Mouse (Mus musculus): ENCODE data around the gene Tomm20. TPM values are rescaled to one million over a fixed set of nuclear protein-coding genes. Genes with fewer than 3 reads are reported as not detected.

The Tomm20 gene
- polyA plus RNA-seq, 1 experiment from 2014 or later, result 238 TPM

DNA sequence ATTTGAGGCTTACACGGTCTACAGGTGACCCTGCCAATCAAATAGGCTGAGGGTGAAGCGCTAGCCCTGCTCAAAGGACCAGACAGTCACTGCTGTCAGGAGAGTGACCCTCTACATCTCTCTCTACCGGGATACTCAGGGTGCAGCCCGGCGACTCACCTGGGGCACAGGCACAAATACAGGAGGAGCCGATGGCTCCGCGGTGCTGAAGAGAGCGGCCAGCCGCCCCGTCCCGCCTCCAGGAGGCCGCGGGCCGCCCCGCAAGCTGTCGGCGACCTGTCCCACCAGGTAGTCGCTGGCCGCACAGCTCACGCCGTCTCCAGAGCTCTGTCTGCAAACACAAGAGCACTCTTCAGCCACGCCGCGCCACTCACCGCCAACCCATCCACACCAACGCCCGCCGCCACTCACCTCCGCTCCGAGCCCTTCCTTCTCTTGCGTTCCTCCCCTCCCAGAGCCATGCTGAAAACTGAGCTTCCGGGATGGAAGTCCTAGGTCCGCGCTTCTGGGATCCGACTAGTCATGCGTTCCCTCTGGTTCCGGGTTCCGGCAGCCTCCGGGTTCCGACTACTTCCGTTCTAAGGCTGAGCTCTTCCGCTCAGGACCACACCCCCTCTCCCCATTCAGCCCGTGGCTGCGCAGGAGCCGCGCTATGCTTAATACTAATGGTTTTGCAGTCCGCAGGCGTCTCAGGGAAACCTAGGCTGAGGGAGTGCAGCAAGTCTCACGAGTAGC, 25.1 kb upstream of the Tomm20 start, which contains the start of gene Rbm34:
Gene Rbm34 (minus strand): TSS at position 493 of the 735 bp plus-strand sequence.
- H3K4me1 ChIP-seq (replicated peaks; ENCODE audit: control insufficient read depth, insufficient read depth, low read length), result 0 out of 2 replicates have a peak, but pooled peaks cover 2% of the 10 kb centered on the region
- no peaks in the 10 kb centered on the region for H3K9me3 ChIP-seq (ENCODE audit: control insufficient read depth, low read length)
- ATAC-seq (ENCODE audit: low FRiP score) (peak; percentile 98), DNase-seq (ENCODE audit: low spot score) (peak; percentile 96)
- H3K9ac ChIP-seq (ENCODE audit: low read depth, low read length), result peak within 1 kb of the TSS; percentile 87
- peak within 1 kb of the TSS; percentile 95 for H3K4me3 ChIP-seq (ENCODE audit: low read depth, low read length)
- 0 out of 2 replicates have a peak, but pooled peaks cover 3% of the 10 kb centered on the region for H3K36me3 ChIP-seq (ENCODE audit: control insufficient read depth, insufficient read depth, low read length)
- peak within 1 kb of the TSS; percentile 81 for H3K4me2 ChIP-seq (replicated peaks; ENCODE audit: low read depth, low read length)
- 1% methylated on average over 45 of the region's 50 CpGs for WGBS
- H3K27ac ChIP-seq (ENCODE audit: low read depth, low read length), result peak within 1 kb of the TSS; percentile 74
- no peaks in the 10 kb centered on the region for H3K27me3 ChIP-seq (ENCODE audit: control insufficient read depth, insufficient read depth, low read length)

DNA sequence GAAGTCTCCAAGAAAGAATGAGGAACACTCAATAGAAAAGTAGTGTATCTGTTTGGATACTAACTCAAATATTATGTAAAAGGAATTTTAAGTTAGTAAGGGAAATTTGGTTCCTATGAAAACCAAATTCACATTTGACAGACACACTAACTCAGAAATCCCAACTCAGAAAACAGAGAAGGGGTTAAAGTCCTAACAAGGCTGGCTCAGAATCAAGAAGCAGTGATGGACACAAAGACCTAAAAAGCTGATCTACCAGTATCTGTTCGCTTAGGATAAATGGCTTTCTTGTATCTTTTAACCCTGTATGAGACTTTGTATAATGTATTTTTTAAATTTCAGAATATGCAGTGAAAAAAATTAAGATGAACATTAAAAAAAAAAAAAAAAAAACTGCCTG, 23.9 kb upstream of the Tomm20 start:
- H3K9ac ChIP-seq (ENCODE audit: low read depth, low read length), result no peak overlapping the region
- no peak overlapping the region for H3K4me2 ChIP-seq (replicated peaks; ENCODE audit: low read depth, low read length)
- 0 out of 2 replicates have a peak, but pooled peaks cover 2% of the 10 kb centered on the region for H3K4me1 ChIP-seq (replicated peaks; ENCODE audit: control insufficient read depth, insufficient read depth, low read length)
- H3K27me3 ChIP-seq (ENCODE audit: control insufficient read depth, insufficient read depth, low read length), result no peaks in the 10 kb centered on the region
- WGBS, result 93% methylated on average over 1 of the region's 1 CpGs
- 0 out of 2 replicates have a peak, but pooled peaks cover 3% of the 10 kb centered on the region for H3K36me3 ChIP-seq (ENCODE audit: control insufficient read depth, insufficient read depth, low read length)
- no peak overlapping the region for H3K4me3 ChIP-seq (ENCODE audit: low read depth, low read length)
- H3K9me3 ChIP-seq (ENCODE audit: control insufficient read depth, low read length), result no peaks in the 10 kb centered on the region
- DNase-seq (ENCODE audit: low spot score) (no peak), ATAC-seq (ENCODE audit: low FRiP score) (no peak)
- no peak overlapping the region for H3K27ac ChIP-seq (ENCODE audit: low read depth, low read length)

DNA sequence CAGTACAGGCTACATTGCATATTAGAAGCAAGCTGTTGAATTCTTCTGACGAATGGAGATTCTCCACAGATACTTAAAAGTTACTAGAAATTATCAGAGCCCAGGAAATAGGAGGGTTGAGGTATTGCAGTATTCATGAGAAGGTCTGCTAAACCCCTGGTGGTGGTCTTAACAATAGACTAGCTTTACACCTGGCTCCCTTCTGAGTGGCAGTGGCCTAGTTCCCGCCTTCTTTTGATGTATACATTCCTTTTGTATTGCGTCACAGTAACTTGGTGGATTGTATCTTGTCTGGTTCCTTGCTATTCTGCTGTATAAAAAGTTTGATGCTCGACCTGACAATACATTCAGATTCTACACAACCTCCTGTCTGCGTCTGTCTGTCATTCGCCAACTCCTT, 22.5 kb upstream of the Tomm20 start:
- 98% methylated on average over 6 of the region's 6 CpGs for WGBS
- 0 out of 2 replicates have a peak, but pooled peaks cover 3% of the 10 kb centered on the region for H3K36me3 ChIP-seq (ENCODE audit: control insufficient read depth, insufficient read depth, low read length)
- DNase-seq (ENCODE audit: low spot score), result no peak

DNA sequence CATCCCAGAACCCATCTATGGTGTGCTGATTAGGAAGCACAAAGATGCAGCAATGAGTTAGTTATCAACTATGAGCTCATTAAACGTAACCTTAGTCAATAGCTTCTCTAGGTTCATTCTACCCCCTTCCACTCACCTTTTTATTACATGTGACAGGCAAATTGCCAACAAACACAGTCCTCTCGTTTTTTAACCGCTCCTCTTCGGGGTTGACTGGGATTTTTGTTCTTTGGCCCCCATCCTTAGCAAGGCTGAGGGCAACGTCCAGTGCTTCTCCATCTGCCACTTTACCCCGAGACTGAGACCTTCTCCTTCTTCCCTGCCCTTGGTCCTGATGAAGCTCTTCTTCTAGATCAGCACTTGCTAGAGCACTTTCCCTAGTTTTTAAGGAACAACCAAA, 19.6 kb upstream of the Tomm20 start:
- no peak for ATAC-seq (ENCODE audit: low FRiP score)
- Histone ChIP-seq H3K27me3 (ENCODE audit: control insufficient read depth, insufficient read depth, low read length) (no peaks in the 10 kb centered on the region), H3K36me3 (ENCODE audit: control insufficient read depth, insufficient read depth, low read length) (0 out of 2 replicates have a peak, but pooled peaks cover 5% of the 10 kb centered on the region), H3K27ac (ENCODE audit: low read depth, low read length) (no peak overlapping the region), H3K9me3 (ENCODE audit: control insufficient read depth, low read length) (no peaks in the 10 kb centered on the region), H3K4me3 (ENCODE audit: low read depth, low read length) (no peak overlapping the region), H3K4me2 (replicated peaks; ENCODE audit: low read depth, low read length) (no peak overlapping the region), H3K4me1 (replicated peaks; ENCODE audit: control insufficient read depth, insufficient read depth, low read length) (0 out of 2 replicates have a peak, but pooled peaks cover 2% of the 10 kb centered on the region), H3K9ac (ENCODE audit: low read depth, low read length) (no peak overlapping the region)
- 92% methylated on average over 6 of the region's 6 CpGs for WGBS
- no peak for DNase-seq (ENCODE audit: low spot score)

More for the DNA sequence above, 22.5 kb upstream of the Tomm20 start:
- Histone ChIP-seq H3K27me3 (ENCODE audit: control insufficient read depth, insufficient read depth, low read length) (no peaks in the 10 kb centered on the region), H3K9ac (ENCODE audit: low read depth, low read length) (no peak overlapping the region), H3K9me3 (ENCODE audit: control insufficient read depth, low read length) (no peaks in the 10 kb centered on the region), H3K27ac (ENCODE audit: low read depth, low read length) (no peak overlapping the region), H3K4me1 (replicated peaks; ENCODE audit: control insufficient read depth, insufficient read depth, low read length) (0 out of 2 replicates have a peak, but pooled peaks cover 2% of the 10 kb centered on the region), H3K4me3 (ENCODE audit: low read depth, low read length) (no peak overlapping the region), H3K4me2 (replicated peaks; ENCODE audit: low read depth, low read length) (no peak overlapping the region)
- no peak for ATAC-seq (ENCODE audit: low FRiP score)

DNA sequence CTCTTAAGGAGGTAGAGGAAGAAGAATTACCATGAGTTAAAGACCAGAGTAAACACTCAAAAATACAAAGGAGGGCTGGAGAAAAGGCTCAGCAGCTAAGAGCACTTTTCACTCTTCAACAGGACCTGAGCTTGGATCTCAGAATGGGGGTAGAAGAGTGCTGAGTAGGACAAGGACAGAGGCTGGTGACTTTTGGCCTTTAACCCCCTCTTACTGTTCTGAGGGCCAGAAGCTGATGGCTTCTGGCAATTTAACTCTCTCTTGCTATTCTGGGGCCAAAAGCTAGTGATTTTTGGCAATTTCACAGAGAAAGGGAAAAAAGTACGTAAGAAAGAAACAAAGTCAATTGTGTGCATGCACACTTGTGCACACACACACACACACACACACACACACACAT, 17.2 kb upstream of the Tomm20 start:
- Histone ChIP-seq H3K4me2 (replicated peaks; ENCODE audit: low read depth, low read length) (no peak overlapping the region), H3K27ac (ENCODE audit: low read depth, low read length) (no peak overlapping the region), H3K9me3 (ENCODE audit: control insufficient read depth, low read length) (no peaks in the 10 kb centered on the region), H3K4me3 (ENCODE audit: low read depth, low read length) (no peak overlapping the region), H3K27me3 (ENCODE audit: control insufficient read depth, insufficient read depth, low read length) (no peaks in the 10 kb centered on the region), H3K4me1 (replicated peaks; ENCODE audit: control insufficient read depth, insufficient read depth, low read length) (no peaks in the 10 kb centered on the region), H3K9ac (ENCODE audit: low read depth, low read length) (no peak overlapping the region), H3K36me3 (ENCODE audit: control insufficient read depth, insufficient read depth, low read length) (0 out of 2 replicates have a peak, but pooled peaks cover 2% of the 10 kb centered on the region)
- DNase-seq (ENCODE audit: low spot score), result no peak
- ATAC-seq (ENCODE audit: low FRiP score), result no peak
- WGBS, result 95% methylated on average over 1 of the region's 1 CpGs

DNA sequence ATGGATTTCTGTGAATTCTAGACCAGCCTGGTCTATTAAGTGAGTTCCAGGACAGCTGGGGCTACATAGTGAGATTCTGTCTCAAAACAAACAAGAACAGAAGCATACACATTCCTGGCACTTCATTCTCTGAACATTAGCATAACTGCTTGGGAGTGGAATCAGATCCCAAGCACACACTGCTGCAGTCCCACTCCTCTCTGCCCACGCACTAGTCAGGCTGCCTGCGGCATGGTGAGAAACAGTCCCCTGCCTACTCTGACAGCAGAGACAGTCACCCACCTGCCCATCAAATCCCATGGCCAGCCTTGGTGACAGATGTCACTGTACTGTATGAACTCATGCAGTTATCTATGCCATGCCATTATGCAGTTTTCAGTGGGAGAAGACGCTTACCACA, 15.9 kb upstream of the Tomm20 start:
- 96% methylated on average over 3 of the region's 3 CpGs for WGBS

DNA sequence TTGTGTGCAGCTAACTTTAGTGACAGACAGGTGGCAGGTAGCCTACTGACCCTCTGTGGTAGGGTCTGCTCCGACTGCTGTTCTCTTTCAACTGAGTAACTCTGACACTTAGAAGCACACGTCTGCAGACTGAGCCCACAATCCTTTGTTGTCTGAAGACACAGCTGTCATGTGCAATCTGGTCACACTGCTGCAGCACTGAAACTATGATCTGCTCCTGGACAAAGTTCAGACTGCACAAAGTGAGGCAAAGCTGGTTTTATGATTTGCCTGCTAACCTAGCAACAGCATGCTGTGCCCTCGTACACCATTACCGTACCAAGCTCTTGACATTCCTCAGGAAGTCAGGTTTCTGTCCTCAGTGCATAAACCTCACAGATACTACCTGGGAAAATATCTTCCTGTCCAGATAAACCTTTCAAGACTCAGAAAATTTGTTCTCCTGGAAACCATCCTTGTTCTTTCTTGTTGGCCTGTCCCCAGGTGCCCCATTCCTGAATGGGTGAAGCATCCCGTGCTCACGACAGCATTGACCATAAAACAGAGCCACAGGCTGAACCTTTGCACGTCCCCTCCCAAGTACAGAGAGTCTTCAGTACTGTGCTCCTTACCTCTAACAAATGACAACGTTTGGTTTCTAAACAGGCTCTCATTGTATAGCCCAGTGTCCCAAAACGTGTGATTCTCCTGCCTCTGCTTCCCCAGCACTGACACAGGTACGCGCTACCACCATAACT, 6.4 kb upstream of the Tomm20 start:
- H3K27me3 ChIP-seq (ENCODE audit: control insufficient read depth, insufficient read depth, low read length), result no peaks in the 10 kb centered on the region
- no peak overlapping the region for H3K4me3 ChIP-seq (ENCODE audit: low read depth, low read length)
- H3K9ac ChIP-seq (ENCODE audit: low read depth, low read length), result no peak overlapping the region
- no peak overlapping the region for H3K27ac ChIP-seq (ENCODE audit: low read depth, low read length)
- no peaks in the 10 kb centered on the region for H3K4me1 ChIP-seq (replicated peaks; ENCODE audit: control insufficient read depth, insufficient read depth, low read length)
- DNase-seq (ENCODE audit: low spot score) (no peak), ATAC-seq (ENCODE audit: low FRiP score) (no peak)
- H3K36me3 ChIP-seq (ENCODE audit: control insufficient read depth, insufficient read depth, low read length), result peaks cover 6% of the 10 kb centered on the region
- no peaks in the 10 kb centered on the region for H3K9me3 ChIP-seq (ENCODE audit: control insufficient read depth, low read length)
- 92% methylated on average over 11 of the region's 11 CpGs for WGBS
- H3K4me2 ChIP-seq (replicated peaks; ENCODE audit: low read depth, low read length), result no peak overlapping the region

More for the DNA sequence above, 15.9 kb upstream of the Tomm20 start:
- Histone ChIP-seq H3K36me3 (ENCODE audit: control insufficient read depth, insufficient read depth, low read length) (0 out of 2 replicates have a peak, but pooled peaks cover 4% of the 10 kb centered on the region), H3K9ac (ENCODE audit: low read depth, low read length) (no peak overlapping the region), H3K4me2 (replicated peaks; ENCODE audit: low read depth, low read length) (no peak overlapping the region), H3K9me3 (ENCODE audit: control insufficient read depth, low read length) (no peaks in the 10 kb centered on the region), H3K4me3 (ENCODE audit: low read depth, low read length) (no peak overlapping the region), H3K27me3 (ENCODE audit: control insufficient read depth, insufficient read depth, low read length) (no peaks in the 10 kb centered on the region), H3K27ac (ENCODE audit: low read depth, low read length) (no peak overlapping the region), H3K4me1 (replicated peaks; ENCODE audit: control insufficient read depth, insufficient read depth, low read length) (no peaks in the 10 kb centered on the region)
- DNase-seq (ENCODE audit: low spot score) (no peak), ATAC-seq (ENCODE audit: low FRiP score) (no peak)

DNA sequence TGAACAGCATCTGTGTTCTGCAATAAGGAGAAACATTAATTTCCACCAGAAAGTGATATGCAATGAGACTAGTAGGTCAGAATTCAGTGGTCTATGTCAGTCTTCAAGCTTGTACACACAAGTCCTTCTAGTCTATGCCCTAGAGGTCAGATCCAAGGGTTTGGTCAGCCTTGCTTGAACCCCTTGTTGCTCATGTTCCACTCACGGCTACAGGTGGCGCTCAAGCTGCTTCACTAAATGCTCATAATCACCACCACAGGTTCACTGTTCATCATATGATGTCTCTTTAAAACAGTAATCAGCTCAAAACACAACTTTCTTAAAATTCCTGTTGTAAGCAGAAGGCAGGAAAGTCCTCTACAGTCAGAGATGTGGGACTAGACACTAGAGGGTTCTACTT, 3.9 kb upstream of the Tomm20 start:
- H3K36me3 ChIP-seq (ENCODE audit: control insufficient read depth, insufficient read depth, low read length), result peaks cover 3% of the 10 kb centered on the region
- no peak for ATAC-seq (ENCODE audit: low FRiP score)
- WGBS, result 85% methylated on average over 2 of the region's 2 CpGs
- no peaks in the 10 kb centered on the region for H3K9me3 ChIP-seq (ENCODE audit: control insufficient read depth, low read length)
- no peaks in the 10 kb centered on the region for H3K27me3 ChIP-seq (ENCODE audit: control insufficient read depth, insufficient read depth, low read length)
- no peaks in the 10 kb centered on the region; the same call in 1 of the 2 replicates for H3K4me1 ChIP-seq (replicated peaks; ENCODE audit: control insufficient read depth, insufficient read depth, low read length)
- H3K4me3 ChIP-seq (ENCODE audit: low read depth, low read length), result no peak overlapping the region
- no peak overlapping the region for H3K27ac ChIP-seq (ENCODE audit: low read depth, low read length)
- DNase-seq (ENCODE audit: low spot score), result no peak
- H3K4me2 ChIP-seq (replicated peaks; ENCODE audit: low read depth, low read length), result no peak overlapping the region
- H3K9ac ChIP-seq (ENCODE audit: low read depth, low read length), result no peak overlapping the region

Measured in hindbrain, embryonic 11.5 days (tissue).